Mouse (Mus musculus): ENCODE data around the gene Cmss1. TPM values are rescaled to one million over a fixed set of nuclear protein-coding genes. Genes with fewer than 3 reads are reported as not detected.
"Not testable (repeated sequence)": the region's sequence is repeated elsewhere in the genome, so short reads cannot be mapped to it uniquely, and the experiment has no call there.

Gene Cmss1
- total RNA-seq, 2 experiments from 2014 or later = 38.5 to 39.4 TPM

GRCm38 (mm10) chr16:57402910-57403309 lies 203.8 kb downstream of the Cmss1 start:
- intact Hi-C loops (cut with DNase I) = no loop called here
- no peak for DNase-seq

DNA sequence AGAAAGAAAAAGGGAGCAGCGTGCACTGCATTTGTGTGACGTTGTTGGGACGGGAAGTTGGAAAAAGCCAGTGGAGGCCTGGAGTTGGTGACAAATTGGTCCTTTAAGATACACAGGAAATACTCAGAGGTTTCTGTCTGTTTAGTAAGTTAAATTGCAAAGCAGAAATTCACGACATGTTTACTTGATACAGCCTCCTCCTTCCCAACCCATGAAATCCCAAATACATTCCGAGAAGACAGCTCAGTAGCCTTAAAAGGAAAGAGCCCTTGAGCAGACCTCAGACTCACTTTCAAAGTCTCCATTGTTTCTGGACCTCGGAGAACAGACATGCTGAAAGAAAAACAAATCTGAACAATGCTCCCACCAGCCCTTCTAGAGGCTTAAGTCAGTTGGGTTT lies 205.0 kb downstream of the Cmss1 start:
- no peak for DNase-seq
- intact Hi-C loops (cut with DNase I) = no loop called here

DNA sequence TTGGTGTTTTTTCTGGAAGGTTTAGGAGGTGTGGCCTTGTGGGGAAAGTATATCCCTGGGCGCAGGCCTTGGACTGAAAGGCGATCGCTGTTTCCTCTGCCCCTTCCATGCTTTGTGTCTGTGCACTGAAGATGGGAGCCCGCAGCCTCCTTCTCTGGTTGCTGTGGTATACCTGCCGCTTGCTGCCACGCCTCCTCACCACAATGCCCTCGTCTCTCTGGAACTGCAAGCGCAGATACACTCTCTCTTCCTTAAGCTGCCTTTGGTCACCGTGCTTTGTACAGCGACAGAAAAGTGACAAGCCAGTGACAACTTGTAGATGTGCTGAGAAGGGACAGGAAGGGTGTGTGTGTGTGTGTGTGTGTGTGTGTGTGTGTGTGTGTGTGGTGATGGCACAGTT lies 207.1 kb downstream of the Cmss1 start:
- DNase-seq = no peak
- intact Hi-C loops (cut with DNase I) = loop anchor here (5.0 kb wide), 2 partner anchors 153 to 183 kb away; no protein-coding TSS in a partner anchor

DNA sequence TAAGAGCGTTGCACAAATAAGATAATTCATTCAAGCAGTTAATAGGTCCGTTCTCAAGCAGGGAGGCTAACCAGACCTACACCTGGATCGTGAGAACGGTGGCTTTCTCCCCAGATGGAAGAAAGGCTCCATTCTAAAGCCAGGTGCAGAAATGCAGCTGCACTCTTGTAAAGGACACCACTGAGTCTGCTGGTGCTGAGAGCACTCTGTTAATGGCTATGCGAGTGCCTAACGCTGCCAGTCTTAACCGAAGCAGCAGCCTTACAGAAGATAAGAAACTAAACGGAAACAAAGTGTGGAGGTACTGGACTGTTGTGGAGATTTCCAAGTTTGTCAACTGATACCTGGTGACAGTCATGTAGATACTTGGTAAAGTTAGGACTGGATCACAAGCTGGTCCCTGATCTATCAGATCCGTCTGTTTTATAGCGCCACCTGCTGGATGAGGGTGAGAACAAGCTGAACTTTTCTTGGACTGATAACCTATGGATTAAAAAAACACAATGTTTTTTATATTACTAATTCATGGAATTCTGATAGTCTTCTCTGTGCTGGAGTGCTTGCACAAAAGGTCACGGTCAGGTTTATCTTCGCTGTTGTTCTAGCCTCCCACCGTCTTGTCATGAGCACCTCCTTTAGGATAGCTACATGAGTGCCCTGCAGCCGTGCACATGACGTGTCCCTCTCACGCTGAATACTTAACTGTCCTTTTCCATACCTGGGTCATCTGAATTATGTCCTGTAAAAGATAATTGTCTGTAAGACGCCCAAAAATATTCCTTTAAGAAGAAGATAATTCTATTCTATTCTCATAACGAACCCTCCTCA lies 208.1 kb downstream of the Cmss1 start:
- peak; percentile 82 to 89 for DNase-seq
- intact Hi-C loops (cut with DNase I) = loop anchor here (1.0 to 5.0 kb wide), 3 partner anchors 154 to 184 kb away; no protein-coding TSS in a partner anchor

DNA sequence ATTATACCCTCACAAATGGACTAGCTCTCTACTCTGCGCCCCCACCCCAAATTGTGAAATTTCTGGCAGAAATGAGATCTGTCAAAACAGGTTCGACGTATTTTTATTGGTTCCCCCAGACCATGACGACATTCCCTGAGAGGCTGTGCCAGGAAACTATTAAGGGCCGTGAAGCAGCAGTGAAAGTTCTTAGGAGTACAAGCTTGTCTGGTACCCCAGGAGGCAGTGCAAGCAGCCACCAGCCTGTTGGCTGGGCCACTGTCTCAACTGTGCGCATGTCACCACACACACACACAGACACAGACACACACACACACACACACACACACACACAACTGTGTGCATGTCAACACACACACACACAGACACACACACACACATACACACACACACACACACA lies 208.8 kb downstream of the Cmss1 start:
- DNase-seq = no peak
- intact Hi-C loops (cut with DNase I) = loop anchor here (1.0 to 5.0 kb wide), 4 partner anchors 35 to 184 kb away; no protein-coding TSS in a partner anchor

DNA sequence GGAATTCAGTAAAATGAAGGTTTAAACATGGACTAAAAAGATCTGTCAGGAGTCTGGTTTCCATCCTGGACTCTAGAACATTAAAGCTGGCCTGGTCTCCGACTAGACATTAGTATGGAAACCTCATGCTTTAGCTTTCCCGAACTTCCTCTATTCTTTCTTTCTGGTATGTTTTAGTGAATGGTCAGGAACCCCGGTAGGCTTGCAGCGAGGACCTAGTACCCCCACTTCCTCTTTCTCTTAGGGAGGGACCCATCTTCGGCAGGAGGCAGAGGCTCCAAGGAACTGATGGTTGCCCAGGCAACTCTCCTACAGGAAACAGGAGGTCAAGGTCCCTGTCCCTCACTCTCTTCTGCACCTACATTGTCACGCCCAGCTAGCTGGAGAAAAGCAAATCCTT lies 210.4 kb downstream of the Cmss1 start:
- intact Hi-C loops (cut with DNase I) = loop anchor here (2.0 to 5.0 kb wide), 3 partner anchors 33 to 186 kb away; no protein-coding TSS in a partner anchor
- DNase-seq = no peak

- DNase-seq = peak; percentile 68 to 70
- intact Hi-C loops (cut with DNase I) = loop anchor here (5.0 kb wide), 1 partner anchor 66 kb away; no protein-coding TSS in a partner anchor
Measured at GRCm38 (mm10) chr16:57393161-57393560, 213.5 kb downstream of the Cmss1 start.

DNA sequence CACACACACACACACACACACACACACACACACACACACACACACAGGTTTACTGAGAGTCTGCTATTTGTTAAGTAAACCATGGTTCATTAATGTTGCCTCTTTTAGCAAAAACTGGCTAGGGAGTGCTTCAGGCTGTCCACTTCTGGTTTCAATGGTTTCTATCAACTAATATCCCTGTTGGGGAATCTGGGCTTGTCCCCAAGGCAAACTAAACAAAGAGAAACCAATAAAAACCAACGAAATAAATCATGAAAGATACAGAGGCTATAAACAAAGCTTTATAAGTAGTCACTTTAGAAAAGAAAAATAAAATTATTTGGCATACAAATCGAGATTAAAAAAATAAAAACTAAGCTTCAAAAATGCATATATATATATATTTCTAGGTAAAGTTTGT lies 214.2 kb downstream of the Cmss1 start:
- intact Hi-C loops (cut with DNase I) = loop anchor here (5.0 kb wide), 1 partner anchor 65 kb away; no protein-coding TSS in a partner anchor
- no peak for DNase-seq

DNA sequence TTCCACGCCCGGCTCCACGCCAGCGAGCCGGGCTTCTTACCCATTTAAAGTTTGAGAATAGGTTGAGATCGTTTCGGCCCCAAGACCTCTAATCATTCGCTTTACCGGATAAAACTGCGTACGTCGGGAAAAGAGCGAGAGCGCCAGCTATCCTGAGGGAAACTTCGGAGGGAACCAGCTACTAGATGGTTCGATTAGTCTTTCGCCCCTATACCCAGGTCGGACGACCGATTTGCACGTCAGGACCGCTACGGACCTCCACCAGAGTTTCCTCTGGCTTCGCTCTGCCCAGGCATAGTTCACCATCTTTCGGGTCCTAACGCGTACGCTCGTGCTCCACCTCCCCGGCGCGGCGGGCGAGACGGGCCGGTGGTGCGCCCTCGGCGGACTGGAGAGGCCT lies 215.5 kb downstream of the Cmss1 start:
- intact Hi-C loops (cut with DNase I) = loop anchor here (5.0 kb wide), 1 partner anchor 64 kb away; no protein-coding TSS in a partner anchor
- not testable (repeated sequence) for DNase-seq

DNA sequence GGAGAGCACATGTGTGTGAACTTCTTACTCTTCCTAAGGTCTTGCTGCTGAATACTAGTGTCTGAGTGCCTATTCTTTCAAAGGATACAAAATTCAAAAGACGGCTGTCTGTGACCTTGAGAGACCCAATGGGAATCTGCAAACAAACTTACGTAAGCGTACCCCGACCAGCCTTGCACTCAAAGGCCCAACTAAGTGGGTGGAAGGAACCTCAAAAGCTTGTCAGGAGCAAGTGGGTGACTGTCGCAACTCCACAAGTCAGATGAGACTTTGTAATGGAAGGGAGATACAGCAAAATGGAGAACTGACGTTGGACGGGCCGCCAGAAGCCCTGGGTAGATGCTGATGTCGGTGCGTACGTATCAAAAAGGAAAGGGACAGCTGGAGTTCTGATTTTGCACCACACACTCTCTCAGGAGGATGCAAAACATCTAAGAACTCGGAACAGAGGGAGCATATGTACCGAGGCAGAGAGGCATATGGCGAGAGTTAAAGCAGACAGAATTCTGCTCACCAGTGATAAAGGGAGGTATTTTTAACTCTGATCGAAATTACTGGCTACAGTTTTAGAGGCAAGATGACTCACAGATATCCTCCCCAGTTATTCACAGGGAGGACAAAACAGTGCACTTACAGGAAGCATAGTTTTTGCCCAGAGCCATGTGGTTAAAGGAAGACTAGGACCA lies 217.0 kb downstream of the Cmss1 start:
- no peak for DNase-seq
- intact Hi-C loops (cut with DNase I) = loop anchor here (5.0 kb wide), 1 partner anchor 62 kb away; no protein-coding TSS in a partner anchor

- intact Hi-C loops (cut with DNase I) = no loop called here
Measured at GRCm38 (mm10) chr16:57384274-57384673, 222.4 kb downstream of the Cmss1 start.

DNA sequence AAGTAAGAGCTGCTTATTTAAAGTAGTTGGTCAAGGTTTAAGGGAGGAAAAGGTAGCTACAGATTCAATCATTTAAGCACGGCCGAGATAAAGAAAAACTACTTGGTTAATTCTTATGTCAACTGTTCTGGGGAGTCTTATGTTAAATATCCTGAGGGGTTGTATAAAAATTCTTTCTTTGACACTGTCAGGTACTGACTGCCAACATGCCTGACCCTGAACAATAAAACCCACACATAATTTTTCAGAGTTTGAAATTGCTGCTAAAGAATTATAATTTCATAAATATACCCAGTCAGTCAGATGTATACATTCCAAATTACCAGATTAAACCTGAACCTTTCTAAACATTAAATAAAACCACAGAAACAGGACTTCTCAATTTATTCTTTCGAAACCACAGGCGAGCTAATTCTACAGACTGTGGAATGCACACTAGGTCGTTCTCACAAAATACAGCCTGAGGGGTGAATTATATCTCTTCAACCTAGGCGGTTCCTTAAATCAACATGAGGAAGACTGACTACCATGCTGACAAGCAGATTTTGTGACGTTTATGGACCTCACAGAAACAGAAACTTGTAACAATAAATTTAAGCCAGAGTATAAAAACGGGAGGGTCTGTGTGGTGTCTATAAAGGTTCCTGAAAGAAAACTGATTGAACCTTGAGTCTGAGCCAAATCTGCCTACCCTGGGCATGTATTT lies 223.2 kb downstream of the Cmss1 start:
- DNase-seq = no peak
- intact Hi-C loops (cut with DNase I) = no loop called here

More at GRCm38 (mm10) chr16:57384274-57384673, 222.4 kb downstream of the Cmss1 start:
- no peak for DNase-seq

DNA sequence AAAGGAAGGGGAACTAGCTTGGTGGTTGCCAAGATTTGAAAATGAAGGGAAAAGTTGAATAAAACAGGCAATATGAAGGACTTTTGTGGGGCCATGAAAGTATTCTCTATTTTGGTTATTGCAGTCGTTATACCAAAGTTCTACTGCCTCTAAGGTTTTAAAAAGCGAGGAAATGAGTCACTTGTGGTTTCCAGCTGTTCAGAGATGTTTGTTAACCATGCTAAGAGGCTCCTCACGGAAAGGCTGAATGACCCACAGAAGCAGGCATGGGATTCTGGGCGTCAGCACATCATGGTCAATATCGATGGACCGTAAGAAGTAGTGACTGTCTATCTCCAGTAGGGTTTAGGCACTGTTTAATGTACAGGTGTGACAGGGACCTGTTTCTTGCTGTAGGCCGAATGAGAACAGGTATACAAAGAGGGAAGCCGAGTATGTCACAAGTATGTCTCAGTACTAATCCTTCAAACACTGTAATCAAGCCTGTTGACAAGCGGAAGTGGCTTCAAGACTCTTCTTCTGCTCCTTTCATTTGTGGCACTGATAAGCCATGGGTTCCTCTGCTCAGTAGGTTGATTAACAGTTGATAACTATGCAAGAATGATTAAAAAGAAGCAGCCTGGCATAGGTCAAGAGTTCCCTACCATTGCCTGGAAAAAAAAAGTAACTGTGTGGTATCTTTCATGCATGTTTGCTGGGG lies 227.9 kb downstream of the Cmss1 start:
- intact Hi-C loops (cut with DNase I) = no loop called here
- no peak for DNase-seq

DNA sequence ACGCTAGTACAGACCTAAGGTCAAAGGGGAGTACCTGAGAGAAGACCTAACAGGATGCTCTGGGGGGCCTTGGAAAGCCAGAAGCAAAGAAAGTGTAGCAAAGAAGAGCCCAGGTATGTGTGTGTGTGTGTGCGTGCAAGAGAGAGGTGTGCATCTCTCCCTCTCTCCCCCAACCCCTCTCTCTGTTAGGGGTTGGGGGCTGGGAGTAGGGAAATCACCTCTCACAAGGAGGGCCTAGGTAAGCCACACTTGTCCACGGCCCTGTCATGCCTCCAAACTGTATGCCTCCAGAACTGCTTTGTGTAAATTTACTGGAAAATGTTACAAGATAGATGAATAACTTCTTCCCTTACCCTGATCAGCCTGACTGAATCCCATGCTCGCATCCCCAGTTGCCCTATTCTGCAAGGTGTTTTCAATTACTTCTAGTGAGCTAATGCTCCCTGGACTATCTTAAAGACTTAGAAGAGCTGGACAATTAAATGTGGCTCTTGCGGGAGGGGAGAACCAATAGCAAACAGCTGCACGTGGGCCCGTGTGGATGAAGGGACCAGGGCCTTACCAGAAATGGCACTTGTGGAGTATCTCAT lies 231.3 kb downstream of the Cmss1 start:
- intact Hi-C loops (cut with DNase I) = no loop called here
- no peak for DNase-seq

GRCm38 (mm10) chr16:57372156-57372555 lies 234.5 kb downstream of the Cmss1 start:
- no peak for DNase-seq
- intact Hi-C loops (cut with DNase I) = no loop called here

- DNase-seq = peak in 1 of 2 experiments; percentile 32
- intact Hi-C loops (cut with DNase I) = no loop called here
Measured at GRCm38 (mm10) chr16:57369846-57370496, 236.7 kb downstream of the Cmss1 start.

DNA sequence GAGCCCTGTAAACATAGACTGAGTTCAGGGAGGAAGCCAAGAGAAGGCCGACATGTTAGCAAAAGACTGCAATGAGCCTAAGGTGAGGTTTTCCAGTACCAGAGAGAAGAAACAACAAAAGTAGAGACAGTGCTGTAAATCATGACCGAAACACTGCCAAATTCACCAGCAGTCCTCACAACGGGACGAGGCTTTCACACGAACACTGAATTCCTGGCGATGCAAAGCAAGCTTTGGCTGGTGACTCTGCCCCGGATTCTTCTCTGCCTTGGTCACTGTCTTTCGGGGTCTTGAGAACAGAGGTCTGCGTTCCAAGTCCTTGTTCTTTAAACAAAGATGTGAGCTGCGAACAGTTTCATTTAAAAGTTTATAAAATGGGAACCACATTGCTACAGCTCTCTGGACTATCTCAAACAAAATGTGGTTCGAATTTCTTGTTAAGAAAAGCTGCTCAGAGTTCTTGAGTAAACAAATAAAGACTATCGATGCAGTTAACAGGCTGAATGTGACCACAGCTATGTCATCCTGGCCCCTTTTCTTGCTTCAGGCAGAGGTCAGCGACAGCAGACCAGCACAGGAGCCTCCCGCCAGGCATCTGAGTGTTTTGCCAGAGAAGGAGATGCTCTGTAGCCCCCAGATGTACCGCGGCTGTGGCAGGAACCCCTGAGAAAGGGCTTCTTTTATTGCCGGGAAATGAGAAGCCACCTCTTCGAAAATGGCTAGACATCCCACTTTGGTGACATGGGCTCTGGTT lies 239.5 kb downstream of the Cmss1 start:
- DNase-seq = no peak
- intact Hi-C loops (cut with DNase I) = no loop called here

- no peak for DNase-seq
- intact Hi-C loops (cut with DNase I) = no loop called here
Measured at GRCm38 (mm10) chr16:57366141-57366540, 240.5 kb downstream of the Cmss1 start.

DNA sequence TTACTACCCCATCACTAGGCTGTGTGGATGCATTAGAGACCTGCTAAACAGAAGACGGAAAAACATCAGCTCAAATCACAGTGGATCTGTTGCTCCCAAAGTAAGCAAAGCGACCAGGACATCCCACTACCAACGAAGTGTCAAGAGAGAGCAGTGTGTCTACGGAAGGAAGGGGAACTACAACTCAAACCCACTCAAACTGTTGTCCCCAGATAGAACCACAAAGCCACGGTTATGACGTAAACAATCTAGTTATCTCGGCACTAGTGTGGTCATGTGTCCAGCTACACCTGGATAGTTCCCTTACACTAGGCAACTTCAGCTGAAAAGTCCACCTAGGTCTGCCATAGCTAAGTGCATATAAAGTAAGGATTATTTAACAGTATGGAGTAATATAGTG lies 242.2 kb downstream of the Cmss1 start:
- intact Hi-C loops (cut with DNase I) = no loop called here
- no peak for DNase-seq

Data from heart, postnatal 10 days (tissue).